Mouse (Mus musculus) thymus, postnatal 10 days (tissue): Measurements from ENCODE around the gene Slc30a4.
A peak's percentile ranks its signal among the peaks of the same experiment; 100 is the strongest.

Source experiments
- DNase-seq, 2 experiments: peaks; one replicate each; pipeline ENCODE4 v3.0.0; 2021; ENCODE audit warnings: low spot score in 2 of 2

Gene Slc30a4

GRCm38 (mm10) chr2:122702181-122703036 is at the start of gene Slc30a4:
TSS of gene Slc30a4 (minus strand) at chr2:122702663.
- peak; percentile 33 to 68 for DNase-seq

GRCm38 (mm10) chr2:122746461-122746860 is 44.0 kb upstream of the Slc30a4 start:
- DNase-seq, result no peak

- DNase-seq, result no peak
Measured at GRCm38 (mm10) chr2:122739023-122739422, 36.6 kb upstream of the Slc30a4 start.

GRCm38 (mm10) chr2:122737894-122738830 is 35.7 kb upstream of the Slc30a4 start, which contains the start of gene Bloc1s6:
TSS of gene Bloc1s6 (plus strand) at chr2:122738503.
- peak; percentile 85 to 86 for DNase-seq

GRCm38 (mm10) chr2:122731456-122731855 is 29.0 kb upstream of the Slc30a4 start:
- DNase-seq, result no peak

GRCm38 (mm10) chr2:122725604-122726003 is 23.1 kb upstream of the Slc30a4 start:
- DNase-seq, result peak; percentile 35 to 71

GRCm38 (mm10) chr2:122720564-122720963 is 18.1 kb upstream of the Slc30a4 start:
- peak; percentile 64 to 66 for DNase-seq

GRCm38 (mm10) chr2:122719232-122719631 is 16.8 kb upstream of the Slc30a4 start:
- no peak for DNase-seq

GRCm38 (mm10) chr2:122716301-122716842 is 13.9 kb upstream of the Slc30a4 start:
- DNase-seq, result peak; percentile 35 to 39

- DNase-seq, result no peak
Measured at GRCm38 (mm10) chr2:122715148-122715692, 12.8 kb upstream of the Slc30a4 start.

GRCm38 (mm10) chr2:122712848-122713247 is 10.4 kb upstream of the Slc30a4 start:
- no peak for DNase-seq

- no peak for DNase-seq
Measured at GRCm38 (mm10) chr2:122711911-122712310, 9.4 kb upstream of the Slc30a4 start.

GRCm38 (mm10) chr2:122709156-122709555 is 6.7 kb upstream of the Slc30a4 start:
- DNase-seq, result no peak

GRCm38 (mm10) chr2:122708080-122708479 is 5.6 kb upstream of the Slc30a4 start:
- DNase-seq, result no peak

- no peak for DNase-seq
Measured at GRCm38 (mm10) chr2:122704572-122704971, 2.1 kb upstream of the Slc30a4 start.

GRCm38 (mm10) chr2:122701871-122702180 is 637 bp downstream of the Slc30a4 start:
- DNase-seq, result no peak

- no peak for DNase-seq
Measured at GRCm38 (mm10) chr2:122701012-122701411, 1.5 kb downstream of the Slc30a4 start.

GRCm38 (mm10) chr2:122697526-122697925 is 4.9 kb downstream of the Slc30a4 start:
- DNase-seq, result no peak

GRCm38 (mm10) chr2:122686665-122687064 is 15.8 kb downstream of the Slc30a4 start:
- DNase-seq, result no peak

GRCm38 (mm10) chr2:122683641-122684040 is 18.8 kb downstream of the Slc30a4 start:
- DNase-seq, result no peak

GRCm38 (mm10) chr2:122682520-122682919 is 19.9 kb downstream of the Slc30a4 start:
- no peak for DNase-seq
